Mouse (Mus musculus) midbrain, embryonic 13.5 days (tissue): ENCODE data around the gene Zdhhc23. TPM values are rescaled to one million over a fixed set of nuclear protein-coding genes. Genes with fewer than 3 reads are reported as not detected.

ENCODE experiments used
- ATAC-seq: fragments of 200-750 bp; cut with Nextera tagmentation; 2 replicates; pipeline ENCODE4 v1.8.0; 2017; ENCODE audit warnings: mild to moderate bottlenecking, moderate TSS enrichment, moderate library complexity
- H3K27ac ChIP-seq: fragments of 300-500 bp; sonication (generic); 2 replicates; pipeline ENCODE4 v1.5.1; 2015; ENCODE audit warnings: inconsistent platforms, mild to moderate bottlenecking, moderate library complexity
- H3K27me3 ChIP-seq: fragments of 300-500 bp; sonication (generic); 2 replicates; pipeline ENCODE4 v1.6.1; 2015; ENCODE audit warnings: mild to moderate bottlenecking, inconsistent platforms
- H3K36me3 ChIP-seq: fragments of 300-500 bp; sonication (generic); 2 replicates; pipeline ENCODE4 v1.6.1; 2015; ENCODE audit warnings: mild to moderate bottlenecking, inconsistent platforms
- H3K4me1 ChIP-seq: fragments of 300-500 bp; sonication (generic); replicated peaks from 2 replicates; pipeline ENCODE4 v1.6.1; 2015; ENCODE audit warnings: inconsistent platforms
- H3K4me2 ChIP-seq: fragments of 300-500 bp; sonication (generic); replicated peaks from 2 replicates; pipeline ENCODE4 v1.6.1; 2015; ENCODE audit warnings: moderate library complexity, mild to moderate bottlenecking, inconsistent platforms
- H3K4me3 ChIP-seq: fragments of 300-500 bp; sonication (generic); replicated peaks from 2 replicates; pipeline ENCODE4 v1.5.1; 2015; ENCODE audit warnings: mild to moderate bottlenecking, inconsistent platforms
- H3K9ac ChIP-seq: fragments of 300-500 bp; sonication (generic); replicated peaks from 2 replicates; pipeline ENCODE4 v1.6.1; 2015; ENCODE audit warnings: mild to moderate bottlenecking, inconsistent platforms
- H3K9me3 ChIP-seq: fragments of 300-500 bp; sonication (generic); 2 replicates; pipeline ENCODE4 v1.6.1; 2016; ENCODE audit warnings: mild to moderate bottlenecking, inconsistent platforms
- WGBS: fragments of 180-500 bp; shearing (Covaris S2); methylation state at CpG from one replicate; pipeline ENCODE4 v1.1.7; 2015; 5-methylcytosine and 5-hydroxymethylcytosine counted together
- polyA plus RNA-seq: library from polyadenylated mRNA; unstranded; fragments of >200 nt; fragmentation: Nextera tagmentation; extraction: Ambion mirVana; gene quantifications from 2 replicates; pipeline ENCODE4 v1.2.1, GENCODE M21; 2015

Zdhhc23 gene
- polyA plus RNA-seq, 1 experiment from 2014 or later = 1.4 TPM

DNA sequence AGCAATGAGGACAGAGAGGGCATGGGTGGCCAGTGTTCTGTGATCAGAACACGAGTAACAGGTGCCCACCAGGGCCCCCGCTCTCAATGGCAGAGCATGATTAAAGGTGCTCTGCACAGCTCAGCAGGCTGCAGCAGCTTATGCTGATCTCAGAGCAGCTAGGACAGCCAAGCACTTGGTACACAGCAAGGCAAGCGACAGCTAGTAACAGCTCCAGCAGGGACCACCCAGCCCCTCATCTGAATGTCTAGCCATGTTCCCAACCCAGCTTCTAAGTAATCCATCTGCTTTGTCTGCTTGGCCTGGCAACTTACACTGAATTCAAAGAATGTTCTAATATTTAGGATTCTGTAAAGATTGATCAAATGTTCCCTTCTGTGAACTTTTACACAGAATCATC, 15.8 kb downstream of the Zdhhc23 start:
- Histone ChIP-seq H3K27ac (no peak overlapping the region), H3K36me3 (peaks cover 11% of the 10 kb centered on the region), H3K4me2 (no peak overlapping the region), H3K4me1 (peaks cover 6% of the 10 kb centered on the region; the same call in 1 of the 2 replicates), H3K27me3 (no peaks in the 10 kb centered on the region), H3K9ac (no peak overlapping the region), H3K9me3 (no peaks in the 10 kb centered on the region), H3K4me3 (no peak overlapping the region)
- no peak for ATAC-seq
- 73% methylated on average over 3 of the region's 3 CpGs for WGBS

DNA sequence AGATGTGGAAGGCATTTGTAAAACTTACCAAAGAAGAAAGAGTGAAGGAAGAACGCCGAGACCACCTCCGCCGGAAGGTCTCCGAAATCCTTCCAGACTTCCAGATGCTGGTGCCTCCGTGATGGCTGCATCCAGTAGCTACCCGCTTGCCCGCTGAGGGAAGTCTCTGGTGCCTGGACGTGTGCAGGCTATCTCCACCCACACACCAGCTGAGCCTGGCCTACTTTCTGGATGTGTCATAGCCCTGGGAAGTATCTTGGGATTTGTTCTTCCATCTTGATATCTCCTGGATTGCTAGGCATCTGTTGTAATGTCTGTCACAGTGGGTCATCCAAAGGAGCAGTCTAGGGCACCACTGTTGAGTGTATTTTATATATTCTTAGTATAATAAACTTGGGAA, 16.3 kb downstream of the Zdhhc23 start:
- 91% methylated on average over 9 of the region's 9 CpGs for WGBS
- Histone ChIP-seq H3K4me1 (peaks cover 6% of the 10 kb centered on the region; the same call in 1 of the 2 replicates), H3K27ac (no peak overlapping the region), H3K9ac (no peak overlapping the region), H3K27me3 (no peaks in the 10 kb centered on the region), H3K36me3 (peaks cover 11% of the 10 kb centered on the region), H3K4me2 (no peak overlapping the region), H3K9me3 (no peaks in the 10 kb centered on the region), H3K4me3 (no peak overlapping the region)
- ATAC-seq = no peak

DNA sequence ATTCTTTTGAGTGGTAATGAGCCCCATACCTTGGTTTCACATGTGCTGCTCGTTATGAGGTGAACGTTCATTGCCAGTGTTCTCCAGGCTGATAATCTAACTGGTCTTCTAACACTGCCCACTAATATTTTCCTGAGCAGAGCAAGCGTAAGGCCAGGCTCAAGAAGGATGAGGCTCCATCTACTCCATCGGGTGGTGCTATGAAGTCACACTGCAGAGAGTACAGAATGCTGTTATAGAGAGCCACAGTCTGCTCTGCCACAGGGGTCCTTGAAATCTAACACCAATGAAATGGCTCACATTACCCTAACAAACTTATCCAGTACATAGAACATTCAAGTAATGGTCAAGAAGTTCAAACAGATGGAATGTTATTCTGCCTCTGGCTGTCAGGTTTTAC, 21.6 kb downstream of the Zdhhc23 start:
- ATAC-seq = no peak
- H3K9ac ChIP-seq = no peak overlapping the region
- H3K4me3 ChIP-seq = no peak overlapping the region
- WGBS = 93% methylated on average over 4 of the region's 4 CpGs
- no peak overlapping the region for H3K4me2 ChIP-seq
- H3K27me3 ChIP-seq = no peaks in the 10 kb centered on the region
- H3K27ac ChIP-seq = no peak overlapping the region
- no peaks in the 10 kb centered on the region for H3K4me1 ChIP-seq
- peaks cover 18% of the 10 kb centered on the region for H3K36me3 ChIP-seq
- H3K9me3 ChIP-seq = no peaks in the 10 kb centered on the region

DNA sequence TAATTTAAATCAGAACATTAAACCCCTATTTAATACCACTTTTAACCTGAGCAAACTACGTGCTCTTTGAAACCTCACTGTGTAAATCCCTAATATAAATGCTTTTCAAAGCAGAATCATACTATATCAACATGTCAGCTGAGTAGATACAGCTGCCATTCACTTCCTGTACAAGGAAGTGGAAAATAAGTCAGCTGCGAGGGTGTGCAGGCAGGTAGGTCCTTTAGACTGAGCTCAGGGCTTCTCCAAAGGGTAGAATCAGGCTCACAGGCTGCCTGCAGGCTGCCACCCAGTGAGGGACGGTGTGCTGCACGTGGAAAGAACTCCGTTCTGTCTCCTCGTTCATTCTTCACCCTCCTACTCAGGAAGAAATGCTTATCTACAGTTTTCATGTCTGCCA, 24.7 kb downstream of the Zdhhc23 start:
- no peak overlapping the region for H3K27ac ChIP-seq
- no peaks in the 10 kb centered on the region for H3K4me1 ChIP-seq
- no peak overlapping the region for H3K9ac ChIP-seq
- no peak for ATAC-seq
- no peaks in the 10 kb centered on the region for H3K27me3 ChIP-seq
- peaks cover 19% of the 10 kb centered on the region for H3K36me3 ChIP-seq
- 89% methylated on average over 6 of the region's 6 CpGs for WGBS
- H3K4me2 ChIP-seq = no peak overlapping the region
- no peaks in the 10 kb centered on the region for H3K9me3 ChIP-seq
- H3K4me3 ChIP-seq = no peak overlapping the region

DNA sequence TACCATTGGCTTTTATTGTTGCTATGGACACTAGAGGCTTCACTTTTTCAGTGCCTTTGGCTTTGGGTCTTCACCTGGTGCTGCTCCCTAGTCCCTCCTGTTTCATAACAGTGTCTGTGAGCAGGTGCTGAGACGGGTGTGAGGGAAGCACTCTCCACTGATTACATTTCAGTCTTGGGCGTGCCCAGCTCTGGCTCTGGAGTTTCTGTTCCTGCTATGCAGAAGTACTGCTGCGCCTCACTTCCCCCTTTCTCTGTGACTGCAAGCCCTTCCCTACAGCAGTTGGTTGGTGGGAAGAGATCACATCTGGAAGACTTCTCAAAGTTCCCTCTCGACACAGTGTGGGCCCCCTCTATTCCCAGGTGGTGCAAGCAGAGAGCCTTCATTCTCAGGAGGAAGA, 28.0 kb downstream of the Zdhhc23 start:
- Histone ChIP-seq H3K9ac (no peak overlapping the region), H3K4me1 (no peaks in the 10 kb centered on the region)
- WGBS = 86% methylated on average over 4 of the region's 4 CpGs

DNA sequence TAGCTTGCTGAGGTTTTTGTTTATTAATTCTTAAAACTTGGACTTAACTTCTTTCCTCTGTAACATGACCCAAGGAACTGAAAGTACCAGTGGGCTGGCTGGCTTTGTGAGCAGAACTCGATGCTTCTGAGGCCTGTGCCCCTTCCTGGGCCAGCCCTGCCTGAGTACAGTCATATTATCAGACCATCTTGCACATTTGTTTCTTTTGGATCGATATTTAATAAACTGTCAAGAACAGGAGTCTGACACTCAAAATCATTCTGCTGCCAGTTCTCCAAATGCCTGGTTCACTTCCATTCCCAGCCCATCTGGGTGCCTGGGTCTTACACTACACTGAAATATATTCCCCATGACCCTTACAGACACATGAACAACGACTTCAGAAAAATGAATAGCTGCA, 33.7 kb downstream of the Zdhhc23 start:
- WGBS = 77% methylated on average over 3 of the region's 3 CpGs
- Histone ChIP-seq H3K9ac (no peak overlapping the region), H3K4me1 (no peaks in the 10 kb centered on the region), H3K4me2 (no peak overlapping the region), H3K36me3 (no peaks in the 10 kb centered on the region), H3K9me3 (no peaks in the 10 kb centered on the region), H3K27me3 (no peaks in the 10 kb centered on the region), H3K4me3 (no peak overlapping the region), H3K27ac (no peak overlapping the region)
- ATAC-seq = no peak

More for the DNA sequence above, 28.0 kb downstream of the Zdhhc23 start:
- Histone ChIP-seq H3K27me3 (no peaks in the 10 kb centered on the region), H3K9me3 (no peaks in the 10 kb centered on the region), H3K4me2 (no peak overlapping the region), H3K4me3 (no peak overlapping the region), H3K27ac (no peak overlapping the region), H3K36me3 (peaks cover 6% of the 10 kb centered on the region; the same call in 1 of the 2 replicates)
- ATAC-seq = no peak

DNA sequence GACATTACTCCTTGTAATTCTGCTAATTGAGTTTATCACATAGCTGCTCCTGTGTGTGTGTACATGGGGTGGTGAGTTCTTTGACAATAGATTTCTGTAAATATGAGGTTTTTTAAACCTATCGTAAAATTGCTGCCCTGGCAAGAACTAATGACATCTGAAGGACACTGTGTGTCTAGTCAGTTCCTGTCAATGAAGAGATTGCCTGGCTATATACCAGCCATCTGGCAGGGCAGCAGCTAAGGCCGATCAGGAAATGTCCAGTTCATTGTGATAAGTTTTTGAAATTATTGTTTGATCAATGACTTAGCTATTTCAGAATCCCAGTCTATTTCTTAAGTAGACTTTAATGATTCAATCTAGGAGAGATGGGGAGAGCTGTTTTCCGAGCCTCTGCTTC, 34.2 kb downstream of the Zdhhc23 start:
- Histone ChIP-seq H3K4me3 (no peak overlapping the region), H3K27me3 (no peaks in the 10 kb centered on the region), H3K9ac (no peak overlapping the region), H3K27ac (no peak overlapping the region), H3K4me1 (no peaks in the 10 kb centered on the region), H3K36me3 (no peaks in the 10 kb centered on the region), H3K4me2 (no peak overlapping the region), H3K9me3 (no peaks in the 10 kb centered on the region)
- WGBS = 83% methylated on average over 3 of the region's 3 CpGs
- ATAC-seq = no peak

DNA sequence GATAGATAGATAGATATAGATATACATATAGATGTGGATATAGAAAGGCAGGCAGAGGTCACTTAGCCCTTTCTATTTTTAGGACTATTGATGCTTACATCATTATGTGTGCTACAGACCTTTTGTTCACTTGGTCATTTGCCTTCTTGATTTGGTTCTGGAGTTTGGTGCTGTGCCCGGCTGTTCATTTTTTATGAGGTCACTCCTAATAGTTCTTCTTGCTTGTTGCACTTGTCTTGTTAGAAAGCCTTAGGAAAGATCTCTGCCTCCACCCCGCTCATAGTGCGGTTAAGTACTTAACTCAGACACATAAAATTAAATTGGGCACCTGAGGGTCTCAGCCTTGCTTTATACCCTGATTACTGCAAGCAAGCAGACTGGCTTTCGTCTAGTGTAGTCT, 38.7 kb downstream of the Zdhhc23 start:
- ATAC-seq = no peak
- Histone ChIP-seq H3K4me1 (no peaks in the 10 kb centered on the region), H3K27me3 (no peaks in the 10 kb centered on the region), H3K36me3 (no peaks in the 10 kb centered on the region), H3K4me2 (no peak overlapping the region), H3K4me3 (no peak overlapping the region), H3K27ac (no peak overlapping the region), H3K9me3 (no peaks in the 10 kb centered on the region), H3K9ac (no peak overlapping the region)
- 92% methylated on average over 4 of the region's 4 CpGs for WGBS

DNA sequence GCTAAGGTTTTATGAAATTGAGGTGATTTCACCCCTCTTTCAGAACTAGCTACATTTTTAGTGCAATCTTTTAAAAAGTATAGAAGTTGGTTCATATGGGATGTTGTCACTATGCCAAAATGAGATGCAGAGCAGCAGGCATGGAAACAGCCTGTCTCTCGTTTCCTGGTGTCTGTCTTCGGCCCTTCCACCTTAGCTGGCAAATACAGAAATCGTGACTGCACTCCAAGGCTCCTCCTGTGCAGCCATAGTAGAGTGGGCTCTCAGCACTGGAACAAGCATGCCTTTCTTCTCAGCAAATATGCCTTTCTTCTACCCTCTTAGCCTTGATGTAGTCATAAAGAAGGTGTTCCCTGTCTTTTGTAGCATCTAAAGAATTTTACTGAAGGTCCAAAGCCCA, 43.7 kb downstream of the Zdhhc23 start:
- ATAC-seq = no peak
- Histone ChIP-seq H3K9me3 (no peaks in the 10 kb centered on the region), H3K9ac (no peak overlapping the region), H3K27ac (no peak overlapping the region), H3K4me1 (no peaks in the 10 kb centered on the region), H3K4me3 (no peak overlapping the region), H3K36me3 (no peaks in the 10 kb centered on the region), H3K27me3 (no peaks in the 10 kb centered on the region), H3K4me2 (no peak overlapping the region)
- 89% methylated on average over 3 of the region's 3 CpGs for WGBS

DNA sequence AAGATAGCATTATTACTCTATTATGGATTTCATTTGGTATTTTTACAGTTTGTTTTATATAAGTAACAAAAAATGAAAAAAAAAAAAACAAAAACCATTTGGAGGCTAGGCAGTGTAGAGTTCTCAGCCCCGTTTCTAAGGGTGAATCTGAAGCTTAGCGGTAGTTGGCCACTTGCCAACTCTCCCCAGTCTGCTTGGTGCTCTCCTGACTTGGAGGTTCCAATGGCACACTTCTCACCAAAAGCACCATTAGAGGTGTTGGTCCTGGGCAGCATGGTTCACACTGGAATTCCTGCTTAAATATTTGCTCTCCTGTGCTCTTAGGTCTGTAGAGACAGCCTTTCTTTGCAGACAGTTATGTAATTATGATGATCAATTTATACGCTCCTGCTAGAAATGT, 44.2 kb downstream of the Zdhhc23 start:
- no peak for ATAC-seq
- WGBS = 79% methylated on average over 3 of the region's 3 CpGs
- Histone ChIP-seq H3K4me2 (no peak overlapping the region), H3K4me1 (no peaks in the 10 kb centered on the region), H3K27me3 (no peaks in the 10 kb centered on the region), H3K27ac (no peak overlapping the region), H3K9me3 (no peaks in the 10 kb centered on the region), H3K4me3 (no peak overlapping the region), H3K9ac (no peak overlapping the region), H3K36me3 (no peaks in the 10 kb centered on the region)

DNA sequence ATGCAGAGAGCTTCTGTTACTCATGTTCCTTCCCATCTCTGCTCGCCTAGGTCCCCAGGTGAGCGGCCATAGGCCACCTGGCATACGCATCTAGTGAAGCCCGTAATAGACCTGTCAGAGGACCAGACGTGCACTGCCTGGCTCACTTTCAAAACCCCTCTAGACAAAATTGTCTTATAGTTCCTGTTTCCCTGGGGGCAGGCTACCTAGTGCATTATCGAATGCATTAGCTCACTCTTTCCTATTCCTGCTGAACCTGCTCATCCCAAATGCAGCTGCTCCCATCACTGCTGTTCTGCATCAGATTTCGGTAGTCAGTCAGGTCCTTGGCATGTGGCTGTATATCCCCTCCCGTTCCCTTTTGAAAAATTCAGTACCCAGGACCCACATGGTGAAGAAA, 44.7 kb downstream of the Zdhhc23 start:
- H3K27ac ChIP-seq = no peak overlapping the region
- H3K4me1 ChIP-seq = no peaks in the 10 kb centered on the region
- H3K27me3 ChIP-seq = no peaks in the 10 kb centered on the region
- no peaks in the 10 kb centered on the region for H3K9me3 ChIP-seq
- no peaks in the 10 kb centered on the region for H3K36me3 ChIP-seq
- H3K9ac ChIP-seq = no peak overlapping the region
- H3K4me3 ChIP-seq = no peak overlapping the region
- ATAC-seq = no peak
- no peak overlapping the region for H3K4me2 ChIP-seq
- 89% methylated on average over 8 of the region's 8 CpGs for WGBS

DNA sequence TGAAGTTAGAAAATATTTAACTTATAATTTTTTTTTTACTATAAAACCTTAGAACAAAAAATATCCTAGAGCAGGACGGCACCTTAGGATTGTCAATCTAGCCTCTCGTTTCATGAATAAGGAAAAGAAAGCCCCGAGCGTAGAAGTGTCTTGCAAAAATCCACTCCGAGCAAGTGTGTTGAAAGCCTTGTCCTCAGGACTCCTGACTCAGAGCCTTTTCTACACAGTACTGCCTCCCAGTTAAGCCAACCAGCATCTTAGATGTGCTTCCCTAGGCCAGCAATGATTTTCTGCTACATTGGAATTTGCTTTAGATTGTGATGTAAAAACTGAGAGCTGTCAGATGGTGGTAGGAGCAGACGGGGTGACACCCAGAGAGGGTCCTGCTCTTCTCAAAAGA, 46.5 kb downstream of the Zdhhc23 start:
- H3K4me2 ChIP-seq = no peak overlapping the region
- no peak overlapping the region for H3K4me3 ChIP-seq
- H3K27me3 ChIP-seq = no peaks in the 10 kb centered on the region
- H3K9me3 ChIP-seq = no peaks in the 10 kb centered on the region
- WGBS = 87% methylated on average over 6 of the region's 6 CpGs
- no peaks in the 10 kb centered on the region for H3K36me3 ChIP-seq
- H3K27ac ChIP-seq = no peak overlapping the region
- H3K4me1 ChIP-seq = no peaks in the 10 kb centered on the region
- no peak for ATAC-seq
- no peak overlapping the region for H3K9ac ChIP-seq

DNA sequence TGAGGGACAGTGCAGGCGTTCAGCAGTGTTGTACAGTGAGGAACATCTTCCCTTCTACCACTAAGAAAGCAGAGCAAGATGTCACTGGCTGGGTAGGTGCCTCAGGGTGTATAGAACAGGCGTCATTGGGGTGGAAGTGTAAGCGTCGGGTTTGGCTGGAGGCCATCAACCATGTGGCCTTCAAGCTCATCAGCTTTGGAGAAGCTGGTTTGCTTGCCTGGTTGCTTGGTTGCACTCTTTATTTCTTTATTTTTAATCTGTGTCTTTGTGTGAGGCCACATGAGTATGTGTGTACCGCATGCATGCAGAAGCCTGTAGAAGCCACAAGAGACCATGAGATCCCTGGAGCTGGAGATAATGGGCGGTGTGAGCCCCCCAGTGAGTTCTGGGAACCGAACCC, 47.3 kb downstream of the Zdhhc23 start:
- H3K27ac ChIP-seq = no peak overlapping the region
- no peak overlapping the region for H3K4me2 ChIP-seq
- no peak overlapping the region for H3K9ac ChIP-seq
- WGBS = 87% methylated on average over 7 of the region's 7 CpGs
- no peak for ATAC-seq
- H3K4me1 ChIP-seq = no peaks in the 10 kb centered on the region
- no peak overlapping the region for H3K4me3 ChIP-seq
- H3K27me3 ChIP-seq = no peaks in the 10 kb centered on the region
- no peaks in the 10 kb centered on the region for H3K36me3 ChIP-seq
- H3K9me3 ChIP-seq = no peaks in the 10 kb centered on the region
